Mouse (Mus musculus): Measurements from ENCODE around the gene Ifnar1. TPM values are rescaled to one million over a fixed set of nuclear protein-coding genes. Genes with fewer than 3 reads are reported as not detected.

The Ifnar1 gene
- total and polyA plus RNA-seq, 2 experiments from 2014 or later: 33.6 to 82.6 TPM

DNA sequence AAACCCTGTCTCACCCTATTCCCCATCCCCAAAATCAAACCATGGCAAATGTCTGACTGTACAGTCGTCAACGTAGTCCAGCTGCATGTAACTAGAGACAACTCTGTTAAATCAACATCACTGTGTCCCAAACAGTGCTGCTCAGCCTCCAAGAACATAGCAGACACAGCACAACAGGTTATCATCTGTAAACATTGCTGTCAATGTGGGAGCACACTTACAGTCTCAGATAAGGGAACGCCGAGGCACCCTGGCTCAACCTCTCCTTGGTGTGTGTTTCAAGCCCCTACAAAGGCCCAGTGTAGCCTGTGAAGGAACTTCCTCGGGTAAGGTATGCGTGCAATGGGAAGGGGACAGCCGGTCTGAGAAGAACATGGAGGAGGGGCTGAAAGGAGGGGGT lies 32.0 kb downstream of the Ifnar1 start:
- H3K4me2 ChIP-seq (ENCODE audit: low read depth): no peak overlapping the region
- H3K9me3 ChIP-seq (ENCODE audit: low read length): no peaks in the 10 kb centered on the region
- no peak for ATAC-seq
- no peak overlapping the region for H3K9ac ChIP-seq
- no peaks in the 10 kb centered on the region for H3K4me1 ChIP-seq (ENCODE audit: insufficient read depth)
- TF ChIP-seq CTCF (IDR thresholded peaks at IDR 0.05; ENCODE audit: low read depth): no peak
- no peaks in the 10 kb centered on the region for H3K27me3 ChIP-seq (ENCODE audit: insufficient read depth, low read length)
- no peak overlapping the region for H3K27ac ChIP-seq (ENCODE audit: low read depth, low read length)
- 88% methylated on average over 7 of the region's 7 CpGs for WGBS
- no peak overlapping the region for H3K4me3 ChIP-seq (ENCODE audit: low read depth, low read length)
- H3K36me3 ChIP-seq (ENCODE audit: insufficient read depth): no peaks in the 10 kb centered on the region
- DNase-seq: no peak

DNA sequence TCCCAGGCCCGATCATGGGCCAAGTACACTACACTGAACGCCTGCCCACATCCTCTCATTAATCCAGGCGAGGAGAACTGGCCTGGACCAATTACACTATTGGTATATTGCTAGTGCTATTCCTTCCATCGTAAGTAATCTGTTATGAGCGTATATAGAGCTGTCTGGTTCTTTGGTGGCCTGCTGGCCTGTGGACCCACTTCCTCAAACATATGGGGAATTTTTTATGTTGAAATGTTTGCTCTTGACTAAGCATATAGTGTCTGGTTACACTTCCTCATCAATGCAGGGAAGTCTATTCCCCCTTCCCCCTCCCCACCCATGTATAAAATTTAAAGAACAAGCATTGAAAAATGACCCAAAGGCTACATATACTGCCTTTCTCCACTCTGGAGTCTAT lies 37.0 kb downstream of the Ifnar1 start:
- Histone ChIP-seq H3K4me1 (ENCODE audit: insufficient read depth) (no peaks in the 10 kb centered on the region), H3K9ac (no peak overlapping the region), H3K9me3 (ENCODE audit: low read length) (no peaks in the 10 kb centered on the region), H3K4me2 (ENCODE audit: low read depth) (no peak overlapping the region), H3K27me3 (ENCODE audit: insufficient read depth, low read length) (no peaks in the 10 kb centered on the region), H3K27ac (ENCODE audit: low read depth, low read length) (no peak overlapping the region), H3K36me3 (ENCODE audit: insufficient read depth) (no peaks in the 10 kb centered on the region), H3K4me3 (ENCODE audit: low read depth, low read length) (no peak overlapping the region)
- TF ChIP-seq CTCF (IDR thresholded peaks at IDR 0.05; ENCODE audit: low read depth): no peak
- DNase-seq (no peak), ATAC-seq (no peak)
- 86% methylated on average over 5 of the region's 5 CpGs for WGBS

DNA sequence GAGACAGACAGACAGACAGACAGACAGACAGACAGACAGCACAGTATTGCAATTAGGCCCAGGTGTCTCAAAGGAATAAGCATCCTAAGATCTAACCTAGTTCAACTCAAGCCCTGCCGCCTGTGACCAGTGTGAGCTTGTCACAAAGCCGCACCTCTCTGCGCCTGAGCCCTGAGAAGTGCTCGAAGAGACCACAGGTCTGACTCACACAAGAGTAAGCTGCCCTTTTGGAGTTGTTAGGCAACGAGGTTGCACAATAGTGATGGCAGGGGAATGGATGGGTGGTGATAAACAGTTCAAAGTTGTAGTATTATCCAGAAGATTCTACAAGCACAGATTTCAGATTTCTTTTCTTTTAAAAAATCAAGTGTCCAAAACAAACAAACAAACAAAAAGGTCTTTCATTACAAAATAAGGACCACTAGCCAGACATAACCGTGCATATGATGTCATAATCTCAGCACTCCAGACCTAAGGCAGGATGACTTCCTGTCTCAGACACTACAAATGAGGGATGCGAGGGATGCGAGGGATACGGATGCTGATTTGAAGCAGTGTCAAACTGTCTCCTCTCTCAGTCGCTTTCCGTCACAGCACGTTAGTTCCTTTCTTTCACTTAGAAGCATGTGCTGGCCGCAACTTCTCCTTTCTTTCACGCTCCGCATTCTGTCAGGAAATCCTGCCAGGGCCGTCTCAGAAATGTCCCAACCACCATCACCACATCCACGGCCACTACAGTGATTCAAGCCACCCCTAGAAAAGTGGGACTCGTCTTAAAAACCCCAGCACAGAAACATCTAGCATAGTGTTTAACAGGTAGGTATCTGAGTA lies 37.7 kb downstream of the Ifnar1 start:
- Histone ChIP-seq H3K36me3 (ENCODE audit: insufficient read depth) (no peaks in the 10 kb centered on the region), H3K9ac (no peak overlapping the region), H3K27ac (ENCODE audit: low read depth, low read length) (no peak overlapping the region), H3K27me3 (ENCODE audit: insufficient read depth, low read length) (no peaks in the 10 kb centered on the region), H3K4me1 (ENCODE audit: insufficient read depth) (no peaks in the 10 kb centered on the region), H3K4me2 (ENCODE audit: low read depth) (no peak overlapping the region), H3K4me3 (ENCODE audit: low read depth, low read length) (no peak overlapping the region), H3K9me3 (ENCODE audit: low read length) (no peaks in the 10 kb centered on the region)
- TF ChIP-seq CTCF (IDR thresholded peaks at IDR 0.05; ENCODE audit: low read depth): no peak
- WGBS: 69% methylated on average over 18 of the region's 18 CpGs
- no peak for ATAC-seq
- DNase-seq: no peak

DNA sequence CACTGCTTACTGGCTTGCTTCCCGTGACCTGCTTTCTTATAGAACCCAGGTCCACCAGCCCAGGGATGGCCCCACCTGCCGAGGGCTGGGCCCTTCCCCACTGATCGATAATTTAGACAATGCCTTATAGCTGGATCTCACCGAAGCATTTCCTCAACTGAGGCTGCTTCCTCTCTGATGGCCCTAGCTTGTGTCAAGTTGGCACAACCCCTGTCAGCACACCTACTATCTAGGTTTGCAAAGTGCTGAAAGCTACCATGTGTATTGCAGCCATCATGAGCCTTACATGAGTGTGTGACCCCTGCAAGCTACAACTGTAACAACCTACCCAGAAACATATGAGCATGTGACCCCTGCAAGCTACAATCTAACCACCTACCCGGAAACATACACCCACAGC lies 39.2 kb downstream of the Ifnar1 start:
- ATAC-seq (no peak), DNase-seq (no peak)
- WGBS: 88% methylated on average over 5 of the region's 5 CpGs
- H3K27ac ChIP-seq (ENCODE audit: low read depth, low read length): no peak overlapping the region
- no peak overlapping the region for H3K9ac ChIP-seq
- H3K4me3 ChIP-seq (ENCODE audit: low read depth, low read length): no peak overlapping the region
- H3K27me3 ChIP-seq (ENCODE audit: insufficient read depth, low read length): no peaks in the 10 kb centered on the region
- H3K4me2 ChIP-seq (ENCODE audit: low read depth): no peak overlapping the region
- no peak for TF ChIP-seq CTCF (IDR thresholded peaks at IDR 0.05; ENCODE audit: low read depth)
- no peaks in the 10 kb centered on the region for H3K9me3 ChIP-seq (ENCODE audit: low read length)
- no peaks in the 10 kb centered on the region for H3K36me3 ChIP-seq (ENCODE audit: insufficient read depth)
- no peaks in the 10 kb centered on the region for H3K4me1 ChIP-seq (ENCODE audit: insufficient read depth)

DNA sequence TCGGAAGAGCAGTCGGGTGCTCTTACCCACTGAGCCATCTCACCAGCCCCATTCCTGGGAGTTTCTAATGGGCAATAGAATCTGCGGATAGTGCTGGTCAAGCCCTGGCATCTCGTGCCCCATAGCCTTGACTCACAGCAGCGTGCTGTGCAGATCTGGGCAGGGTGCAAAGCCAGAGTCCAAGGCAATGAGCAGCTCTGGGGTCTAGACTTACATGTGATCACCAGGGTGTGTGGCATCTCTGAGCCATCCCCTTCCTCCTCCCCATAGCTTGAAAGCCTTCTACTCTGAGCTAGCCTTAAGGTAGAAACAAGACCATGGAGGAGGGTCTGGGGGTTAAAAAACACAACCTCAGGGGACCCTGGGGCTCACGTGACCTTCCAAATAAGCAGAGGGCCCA lies 41.2 kb downstream of the Ifnar1 start:
- Histone ChIP-seq H3K4me1 (ENCODE audit: insufficient read depth) (no peaks in the 10 kb centered on the region), H3K9ac (no peak overlapping the region), H3K36me3 (ENCODE audit: insufficient read depth) (no peaks in the 10 kb centered on the region), H3K27me3 (ENCODE audit: insufficient read depth, low read length) (no peaks in the 10 kb centered on the region), H3K9me3 (ENCODE audit: low read length) (no peaks in the 10 kb centered on the region), H3K4me3 (ENCODE audit: low read depth, low read length) (no peak overlapping the region), H3K27ac (ENCODE audit: low read depth, low read length) (no peak overlapping the region), H3K4me2 (ENCODE audit: low read depth) (no peak overlapping the region)
- no peak for TF ChIP-seq CTCF (IDR thresholded peaks at IDR 0.05; ENCODE audit: low read depth)
- ATAC-seq (no peak), DNase-seq (no peak)
- 98% methylated on average over 6 of the region's 6 CpGs for WGBS

DNA sequence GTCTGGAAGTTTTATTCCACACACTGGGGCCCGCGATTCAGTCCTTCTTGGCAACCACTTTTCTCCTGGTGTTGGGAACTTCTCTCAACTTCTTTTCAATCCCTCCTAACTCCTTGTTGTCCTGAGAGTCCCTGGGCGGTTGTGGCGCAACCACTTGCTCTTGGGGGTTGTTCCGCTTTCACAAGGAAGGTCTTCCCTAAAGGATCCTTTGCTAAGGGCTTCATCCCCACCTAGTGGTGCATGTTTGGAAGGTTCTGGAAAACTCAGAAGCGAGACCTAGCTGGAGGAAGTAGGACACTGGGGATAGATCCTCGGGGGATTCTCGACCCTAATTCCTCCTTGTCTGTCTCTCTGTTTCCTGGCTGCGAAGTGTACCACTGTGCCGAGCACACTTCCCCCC lies 42.0 kb downstream of the Ifnar1 start:
- Histone ChIP-seq H3K4me1 (ENCODE audit: insufficient read depth) (no peaks in the 10 kb centered on the region), H3K4me2 (ENCODE audit: low read depth) (no peak overlapping the region), H3K27ac (ENCODE audit: low read depth, low read length) (no peak overlapping the region), H3K9me3 (ENCODE audit: low read length) (no peaks in the 10 kb centered on the region), H3K36me3 (ENCODE audit: insufficient read depth) (no peaks in the 10 kb centered on the region), H3K27me3 (ENCODE audit: insufficient read depth, low read length) (no peaks in the 10 kb centered on the region), H3K9ac (no peak overlapping the region), H3K4me3 (ENCODE audit: low read depth, low read length) (no peak overlapping the region)
- 78% methylated on average over 10 of the region's 10 CpGs for WGBS
- no peak for DNase-seq
- TF ChIP-seq CTCF (IDR thresholded peaks at IDR 0.05; ENCODE audit: low read depth): peak; percentile 56
- no peak for ATAC-seq

DNA sequence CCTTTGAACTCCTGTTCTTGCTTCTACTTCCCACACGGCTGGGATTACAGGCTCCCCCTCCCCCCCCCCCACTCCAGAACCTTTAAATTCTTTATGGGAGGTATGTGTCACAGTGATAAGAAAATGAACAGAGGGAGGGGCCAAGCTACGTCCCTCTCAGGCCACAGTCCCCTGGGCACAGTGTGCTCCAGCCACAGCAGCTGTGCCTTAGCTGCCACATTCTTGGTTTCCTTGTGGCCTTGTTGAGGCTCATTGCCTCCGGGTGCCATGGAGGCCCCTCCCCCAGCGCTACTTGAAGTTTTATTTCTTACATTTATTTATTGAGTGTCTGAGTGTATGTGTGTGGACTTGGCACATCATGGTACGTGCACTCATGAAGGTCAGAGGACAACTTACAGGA lies 42.5 kb downstream of the Ifnar1 start:
- ATAC-seq: no peak
- Histone ChIP-seq H3K4me3 (ENCODE audit: low read depth, low read length) (no peak overlapping the region), H3K9ac (no peak overlapping the region), H3K9me3 (ENCODE audit: low read length) (no peaks in the 10 kb centered on the region), H3K27me3 (ENCODE audit: insufficient read depth, low read length) (no peaks in the 10 kb centered on the region), H3K4me2 (ENCODE audit: low read depth) (no peak overlapping the region), H3K27ac (ENCODE audit: low read depth, low read length) (no peak overlapping the region), H3K4me1 (ENCODE audit: insufficient read depth) (no peaks in the 10 kb centered on the region), H3K36me3 (ENCODE audit: insufficient read depth) (no peaks in the 10 kb centered on the region)
- no peak for TF ChIP-seq CTCF (IDR thresholded peaks at IDR 0.05; ENCODE audit: low read depth)
- DNase-seq: no peak
- 65% methylated on average over 5 of the region's 5 CpGs for WGBS

Data from forebrain, postnatal 0 days (tissue).